Mouse (Mus musculus) limb, embryonic 15.5 days (tissue): ENCODE measurements around the gene Cd300a. TPM values are rescaled to one million over a fixed set of nuclear protein-coding genes. Genes with fewer than 3 reads are reported as not detected.

Source experiments
- ATAC-seq: fragments of 200-750 bp; cut with Nextera tagmentation; 2 replicates; pipeline ENCODE4 v1.8.0; 2017; ENCODE audit warnings: low read depth, moderate TSS enrichment; ENCODE audit not compliant: insufficient number of reproducible peaks, low FRiP score, low TSS enrichment
- H3K27ac ChIP-seq: fragments of 300-500 bp; sonication (generic); 2 replicates; pipeline ENCODE4 v1.5.1; 2015; ENCODE audit warnings: moderate library complexity, mild to moderate bottlenecking, inconsistent platforms
- H3K27me3 ChIP-seq: fragments of 300-500 bp; sonication (generic); 2 replicates; pipeline ENCODE4 v1.6.1; 2015; ENCODE audit warnings: inconsistent platforms
- H3K36me3 ChIP-seq: fragments of 300-500 bp; sonication (generic); 2 replicates; pipeline ENCODE4 v1.6.1; 2015; ENCODE audit warnings: inconsistent platforms
- H3K4me1 ChIP-seq: fragments of 300-500 bp; sonication (generic); 2 replicates; pipeline ENCODE4 v1.6.1; 2015; ENCODE audit warnings: inconsistent platforms
- H3K4me2 ChIP-seq: fragments of 300-500 bp; sonication (generic); 2 replicates; pipeline ENCODE4 v1.6.1; 2015; ENCODE audit warnings: mild to moderate bottlenecking, inconsistent platforms
- H3K4me3 ChIP-seq: fragments of 300-500 bp; sonication (generic); 2 replicates; pipeline ENCODE4 v1.5.1; 2015; ENCODE audit warnings: mild to moderate bottlenecking, inconsistent platforms
- H3K9ac ChIP-seq: fragments of 300-500 bp; sonication (generic); 2 replicates; pipeline ENCODE4 v1.6.1; 2015; ENCODE audit warnings: inconsistent platforms
- H3K9me3 ChIP-seq: fragments of 300-500 bp; sonication (generic); 2 replicates; pipeline ENCODE4 v1.6.1; 2016; ENCODE audit warnings: inconsistent platforms
- WGBS: fragments of 180-500 bp; shearing (Covaris S2); methylation state at CpG from one replicate; pipeline ENCODE4 v1.1.7; 2015; 5-methylcytosine and 5-hydroxymethylcytosine counted together
- polyA plus RNA-seq: library from polyadenylated mRNA; unstranded; fragments of >200 nt; fragmentation: Nextera tagmentation; extraction: Ambion mirVana; gene quantifications from 2 replicates; pipeline ENCODE4 v1.2.1, GENCODE M21; 2015

Gene Cd300a
- polyA plus RNA-seq, 1 experiment from 2014 or later: 2.9 TPM

GRCm38 (mm10) chr11:114852311-114853173 lies 37.3 kb upstream of the Cd300a start:
- H3K4me1 ChIP-seq: peaks cover 28% of the 10 kb centered on the region
- under 1% methylated on average over 40 of the region's 40 CpGs for WGBS
- H3K4me3 ChIP-seq: peak overlapping the region; percentile 78
- no peaks in the 10 kb centered on the region for H3K9me3 ChIP-seq
- H3K4me2 ChIP-seq: peak overlapping the region; percentile 95
- no peak for ATAC-seq
- H3K27me3 ChIP-seq: no peaks in the 10 kb centered on the region
- H3K36me3 ChIP-seq: no peaks in the 10 kb centered on the region
- H3K27ac ChIP-seq: peak overlapping the region; percentile 96
- peak overlapping the region; percentile 72 for H3K9ac ChIP-seq

- no peaks in the 10 kb centered on the region for H3K27me3 ChIP-seq
- peak overlapping the region; percentile 72 for H3K9ac ChIP-seq
- peak overlapping the region; percentile 78 for H3K4me3 ChIP-seq
- peaks cover 28% of the 10 kb centered on the region for H3K4me1 ChIP-seq
- H3K4me2 ChIP-seq: peak overlapping the region; percentile 95
- H3K9me3 ChIP-seq: no peaks in the 10 kb centered on the region
- H3K27ac ChIP-seq: peak overlapping the region; percentile 96
- no peaks in the 10 kb centered on the region for H3K36me3 ChIP-seq
- WGBS: 16% methylated on average over 7 of the region's 7 CpGs
- ATAC-seq: no peak
Measured at GRCm38 (mm10) chr11:114853174-114853838, 36.5 kb upstream of the Cd300a start.

- peaks cover 27% of the 10 kb centered on the region for H3K4me1 ChIP-seq
- no peaks in the 10 kb centered on the region for H3K27me3 ChIP-seq
- H3K4me2 ChIP-seq: no peak overlapping the region
- no peak overlapping the region for H3K27ac ChIP-seq
- no peak overlapping the region for H3K9ac ChIP-seq
- 69% methylated on average over 6 of the region's 6 CpGs for WGBS
- no peak for ATAC-seq
- H3K9me3 ChIP-seq: no peaks in the 10 kb centered on the region
- 0 out of 2 replicates have a peak, but pooled peaks cover 6% of the 10 kb centered on the region for H3K36me3 ChIP-seq
- no peak overlapping the region for H3K4me3 ChIP-seq
Measured at GRCm38 (mm10) chr11:114854581-114854980, 35.3 kb upstream of the Cd300a start.

GRCm38 (mm10) chr11:114856125-114856524 lies 33.7 kb upstream of the Cd300a start:
- H3K9me3 ChIP-seq: no peaks in the 10 kb centered on the region
- no peak overlapping the region for H3K4me2 ChIP-seq
- H3K9ac ChIP-seq: no peak overlapping the region
- H3K27me3 ChIP-seq: no peaks in the 10 kb centered on the region
- H3K4me3 ChIP-seq: no peak overlapping the region
- WGBS: 90% methylated on average over 5 of the region's 5 CpGs
- peaks cover 12% of the 10 kb centered on the region for H3K4me1 ChIP-seq
- no peak for ATAC-seq
- no peak overlapping the region for H3K27ac ChIP-seq
- H3K36me3 ChIP-seq: 0 out of 2 replicates have a peak, but pooled peaks cover 6% of the 10 kb centered on the region

- H3K4me3 ChIP-seq: no peak overlapping the region
- H3K36me3 ChIP-seq: peaks cover 12% of the 10 kb centered on the region; the same call in 1 of the 2 replicates
- H3K4me1 ChIP-seq: peaks cover 3% of the 10 kb centered on the region; the same call in 1 of the 2 replicates
- H3K4me2 ChIP-seq: no peak overlapping the region
- no peak for ATAC-seq
- H3K27me3 ChIP-seq: no peaks in the 10 kb centered on the region
- H3K9me3 ChIP-seq: no peaks in the 10 kb centered on the region
- H3K27ac ChIP-seq: no peak overlapping the region
- WGBS: 95% methylated on average over 2 of the region's 2 CpGs
- H3K9ac ChIP-seq: no peak overlapping the region
Measured at GRCm38 (mm10) chr11:114858641-114859040, 31.2 kb upstream of the Cd300a start.

GRCm38 (mm10) chr11:114861057-114861456 lies 28.8 kb upstream of the Cd300a start:
- Histone ChIP-seq H3K9me3 (no peaks in the 10 kb centered on the region), H3K27ac (no peak overlapping the region), H3K36me3 (peaks cover 28% of the 10 kb centered on the region), H3K27me3 (no peaks in the 10 kb centered on the region), H3K4me1 (peaks cover 4% of the 10 kb centered on the region; the same call in 1 of the 2 replicates), H3K9ac (no peak overlapping the region), H3K4me2 (no peak overlapping the region), H3K4me3 (no peak overlapping the region)
- WGBS: 43% methylated on average over 2 of the region's 2 CpGs
- ATAC-seq: no peak

GRCm38 (mm10) chr11:114862687-114863086 lies 27.2 kb upstream of the Cd300a start:
- Histone ChIP-seq H3K4me3 (no peak overlapping the region), H3K9ac (no peak overlapping the region), H3K27ac (no peak overlapping the region), H3K9me3 (no peaks in the 10 kb centered on the region), H3K4me2 (no peak overlapping the region), H3K36me3 (peaks cover 37% of the 10 kb centered on the region), H3K4me1 (peaks cover 18% of the 10 kb centered on the region), H3K27me3 (no peaks in the 10 kb centered on the region)
- WGBS: 88% methylated on average over 3 of the region's 3 CpGs
- ATAC-seq: no peak

- H3K27me3 ChIP-seq: no peaks in the 10 kb centered on the region
- no peak overlapping the region for H3K4me2 ChIP-seq
- WGBS: 93% methylated on average over 21 of the region's 21 CpGs
- H3K4me3 ChIP-seq: no peak overlapping the region
- no peak for ATAC-seq
- no peak overlapping the region for H3K27ac ChIP-seq
- H3K9ac ChIP-seq: no peak overlapping the region
- no peaks in the 10 kb centered on the region for H3K9me3 ChIP-seq
- H3K36me3 ChIP-seq: peaks cover 39% of the 10 kb centered on the region
- peaks cover 18% of the 10 kb centered on the region for H3K4me1 ChIP-seq
Measured at GRCm38 (mm10) chr11:114863918-114864420, 25.9 kb upstream of the Cd300a start.

GRCm38 (mm10) chr11:114865999-114866398 lies 23.8 kb upstream of the Cd300a start:
- Histone ChIP-seq H3K27me3 (no peaks in the 10 kb centered on the region), H3K9ac (no peak overlapping the region), H3K4me3 (no peak overlapping the region), H3K4me2 (no peak overlapping the region), H3K9me3 (no peaks in the 10 kb centered on the region), H3K27ac (no peak overlapping the region), H3K36me3 (peaks cover 58% of the 10 kb centered on the region), H3K4me1 (peaks cover 18% of the 10 kb centered on the region)
- 66% methylated on average over 5 of the region's 5 CpGs for WGBS
- ATAC-seq: no peak

GRCm38 (mm10) chr11:114866486-114867360 lies 23.1 kb upstream of the Cd300a start:
- Histone ChIP-seq H3K27ac (no peak overlapping the region), H3K4me1 (peaks cover 18% of the 10 kb centered on the region), H3K9ac (no peak overlapping the region), H3K4me3 (no peak overlapping the region), H3K9me3 (no peaks in the 10 kb centered on the region), H3K4me2 (no peak overlapping the region), H3K27me3 (no peaks in the 10 kb centered on the region), H3K36me3 (peaks cover 65% of the 10 kb centered on the region)
- 42% methylated on average over 10 of the region's 10 CpGs for WGBS
- ATAC-seq: no peak
